Mouse (Mus musculus): ENCODE data around the gene AI597479.

GRCm38 (mm10) chr1:43122616-43123015, 24.1 kb downstream of the AI597479 start:
- TF ChIP-seq EP300 (IDR thresholded peaks at IDR 0.05; ENCODE audit: low read depth): no peak
- TF ChIP-seq CTCF (IDR thresholded peaks at IDR 0.05; ENCODE audit: low read depth): no peak
